11 mouse cellular contexts compared by ENCODE assay signal in the genomic region with DNA sequence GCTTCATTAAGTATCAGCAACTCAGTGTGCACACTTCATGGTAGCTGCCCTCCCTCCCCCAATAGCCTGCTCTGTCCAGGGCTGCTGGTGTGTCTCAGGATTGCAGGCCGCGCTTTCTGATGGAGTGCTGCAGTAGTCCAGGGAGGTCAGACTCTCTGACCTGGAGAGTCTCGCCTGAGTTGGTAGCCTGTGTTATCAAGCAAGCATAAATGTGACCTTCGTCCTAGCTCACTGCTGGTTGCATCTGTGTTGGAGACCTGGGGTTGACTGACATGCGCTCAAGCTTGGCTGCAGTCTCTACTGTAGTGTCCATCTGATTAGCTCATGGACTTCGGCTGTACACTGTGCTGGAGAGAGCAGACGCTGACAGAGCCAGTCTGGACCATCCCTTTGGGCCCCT. TPM values are rescaled to one million over a fixed set of nuclear protein-coding genes. Genes with fewer than 3 reads are reported as not detected.
DNase-seq lines count a peak whose midpoint lies in the region; ATAC-seq and TF ChIP-seq lines count a peak whose summit lies in the region.
"Had no signal": no experiment of that assay in that cellular context is flagged by ENCODE, and none has a peak within 500 bp of the region (broad histone marks: within the 10 kb centered on the region; RNA-seq: fewer than 3 reads in every experiment).

No protein-coding gene starts in this region.

- 75% methylated on average over 7 of the region's 7 CpGs for WGBS in lung, embryonic 14.5 days
- 62% methylated on average over 7 of the region's 7 CpGs for WGBS in intestine, embryonic 15.5 days
- WGBS in kidney, postnatal 0 days = 30% methylated on average over 7 of the region's 7 CpGs
- WGBS in small intestine, adult 2 months = 60% methylated on average over 7 of the region's 7 CpGs

- TF ChIP-seq CTCF in lung, embryonic 14.5 days (IDR thresholded peaks at IDR 0.05; ENCODE audit: low read depth) = no peak
- TF ChIP-seq CTCF in kidney, postnatal 0 days (IDR thresholded peaks at IDR 0.05; ENCODE audit: low read depth) = peak; percentile 13; the same call in 1 of the 2 replicates
- no peak for TF ChIP-seq CTCF in small intestine, adult 2 months (IDR thresholded peaks at IDR 0.05; ENCODE audit: extremely low read depth, insufficient read length, insufficient replicate concordance, low read depth, low read length)

- no peak overlapping the region for H3K27ac ChIP-seq in lung, embryonic 14.5 days (ENCODE audit: low read depth)
- H3K27ac ChIP-seq in intestine, embryonic 15.5 days = no peak overlapping the region
- H3K27ac ChIP-seq in kidney, postnatal 0 days = peak overlapping the region; percentile 31
- peak overlapping the region; percentile 10; the same call in 1 of the 2 replicates for H3K27ac ChIP-seq in small intestine, adult 2 months (ENCODE audit: insufficient read depth, low read depth, low read length)
- H3K27ac ChIP-seq: layer of hippocampus, adult 2 months; macrophage had no signal

- H3K4me1 ChIP-seq in lung, embryonic 14.5 days (ENCODE audit: insufficient read depth) = no peaks in the 10 kb centered on the region
- peaks cover 5% of the 10 kb centered on the region; the same call in 1 of the 2 replicates for H3K4me1 ChIP-seq in intestine, embryonic 15.5 days (replicated peaks)
- H3K4me1 ChIP-seq in kidney, postnatal 0 days (replicated peaks; ENCODE audit: insufficient read depth, low read length) = peaks cover 6% of the 10 kb centered on the region; the same call in 1 of the 2 replicates
- peaks cover 6% of the 10 kb centered on the region for H3K4me1 ChIP-seq in small intestine, adult 2 months (ENCODE audit: control insufficient read depth, insufficient read depth, insufficient read length, low read length)

- H3K4me2 ChIP-seq in lung, embryonic 14.5 days = no peak overlapping the region
- H3K4me2 ChIP-seq in intestine, embryonic 15.5 days (replicated peaks) = no peak overlapping the region
- no peak overlapping the region for H3K4me2 ChIP-seq in kidney, postnatal 0 days (ENCODE audit: low read length)

- 0 out of 2 replicates have a peak, but pooled peaks have one; percentile 21 for ATAC-seq in lung, embryonic 14.5 days (ENCODE audit: insufficient read depth)
- ATAC-seq in intestine, embryonic 15.5 days = peak; percentile 78
- ATAC-seq in kidney, postnatal 0 days (replicated peaks; ENCODE audit: low FRiP score, low read depth) = peak; percentile 87

- H3K9me3 ChIP-seq in lung, embryonic 14.5 days (ENCODE audit: low read depth, low read length) = no peaks in the 10 kb centered on the region
- H3K9me3 ChIP-seq in intestine, embryonic 15.5 days = no peaks in the 10 kb centered on the region
- no peaks in the 10 kb centered on the region for H3K9me3 ChIP-seq in kidney, postnatal 0 days (replicated peaks; ENCODE audit: low read length)

- no peak overlapping the region for H3K9ac ChIP-seq in lung, embryonic 14.5 days
- no peak overlapping the region for H3K9ac ChIP-seq in intestine, embryonic 15.5 days
- H3K9ac ChIP-seq in kidney, postnatal 0 days (ENCODE audit: low read depth, low read length) = no peak overlapping the region

- no peak for DNase-seq in lung, embryonic 14.5 days
- DNase-seq in lung, postnatal 10 days = no peak
- peak; percentile 75 for DNase-seq in kidney, postnatal 0 days (ENCODE audit: low spot score)
- no peak for DNase-seq in cerebellum, adult 8-10 months
- no peak for DNase-seq in thymus, postnatal 25 days
- DNase-seq: gastrocnemius, postnatal 36 days; right cerebral cortex, postnatal 14 days had no signal

- no peak for TF ChIP-seq POLR2A in small intestine, adult 2 months (IDR thresholded peaks at IDR 0.05; ENCODE audit: low read depth, low read length)

- no peak overlapping the region for H3K4me3 ChIP-seq in lung, embryonic 14.5 days (ENCODE audit: low read depth, low read length)
- H3K4me3 ChIP-seq in intestine, embryonic 15.5 days (replicated peaks) = no peak overlapping the region
- no peak overlapping the region for H3K4me3 ChIP-seq in kidney, postnatal 0 days (replicated peaks; ENCODE audit: low read depth, low read length)
- no peak overlapping the region for H3K4me3 ChIP-seq in small intestine, adult 2 months (ENCODE audit: low read depth, low read length)
- H3K4me3 ChIP-seq: layer of hippocampus, adult 2 months had no signal

- H3K27me3 ChIP-seq in lung, embryonic 14.5 days (ENCODE audit: insufficient read depth, low read length) = no peaks in the 10 kb centered on the region
- no peaks in the 10 kb centered on the region for H3K27me3 ChIP-seq in intestine, embryonic 15.5 days (replicated peaks)
- H3K27me3 ChIP-seq in kidney, postnatal 0 days (ENCODE audit: insufficient read depth, low read length) = no peaks in the 10 kb centered on the region
- no peaks in the 10 kb centered on the region for H3K27me3 ChIP-seq in small intestine, adult 2 months (ENCODE audit: control insufficient read depth, insufficient read depth, low read length)

- H3K36me3 ChIP-seq in lung, embryonic 14.5 days (ENCODE audit: insufficient read depth) = peaks cover 27% of the 10 kb centered on the region; the same call in 1 of the 2 replicates
- 0 out of 2 replicates have a peak, but pooled peaks cover 5% of the 10 kb centered on the region for H3K36me3 ChIP-seq in intestine, embryonic 15.5 days
- H3K36me3 ChIP-seq in kidney, postnatal 0 days (ENCODE audit: insufficient read depth, low read length) = peaks cover 13% of the 10 kb centered on the region
- H3K36me3 ChIP-seq in small intestine, adult 2 months (ENCODE audit: control insufficient read depth, insufficient read depth, low read length) = peaks cover 14% of the 10 kb centered on the region

RNA-seq across cellular contexts. Expression of a gene that starts 43.8 kb away (rescaled TPM):
- 26.5 and 28.6 TPM in 2 replicates for polyA plus RNA-seq in lung, embryonic 14.5 days (2014; fragmentation: Nextera tagmentation; extraction: Ambion mirVana)
- polyA plus RNA-seq in intestine, embryonic 15.5 days (2015; fragmentation: Nextera tagmentation; extraction: Ambion mirVana) = 23.9 and 25.0 TPM in 2 replicates
- 23.5 and 26.3 TPM in 2 replicates for polyA plus RNA-seq in kidney, postnatal 0 days (2015; fragmentation: Nextera tagmentation; extraction: Ambion mirVana)
- polyA plus RNA-seq in small intestine, adult 2 months (2012; rRNA removed) = 0.75 and 0.95 TPM in 2 replicates

RNA-seq across cellular contexts. Expression of a gene that starts 49.7 kb away (rescaled TPM):
- polyA plus RNA-seq in lung, embryonic 14.5 days (2014; fragmentation: Nextera tagmentation; extraction: Ambion mirVana) = 23.6 and 24.9 TPM in 2 replicates
- 30.0 and 31.1 TPM in 2 replicates for polyA plus RNA-seq in intestine, embryonic 15.5 days (2015; fragmentation: Nextera tagmentation; extraction: Ambion mirVana)
- 30.7 and 32.3 TPM in 2 replicates for polyA plus RNA-seq in kidney, postnatal 0 days (2015; fragmentation: Nextera tagmentation; extraction: Ambion mirVana)
- polyA plus RNA-seq in small intestine, adult 2 months (2012; rRNA removed) = 14.8 and 30.5 TPM in 2 replicates

Comparison
In these comparisons a context has a peak if more than half of its experiments do, and no peak if none do; other contexts are left out.
1. ATAC-seq: peak in every context shown above with its lines; median percentile 87 in kidney, postnatal 0 days; 78 in intestine, embryonic 15.5 days; 21 in lung, embryonic 14.5 days.
2. H3K27ac ChIP-seq: peak in kidney, postnatal 0 days (single experiment) and small intestine, adult 2 months (single experiment); none in lung, embryonic 14.5 days (single experiment) and intestine, embryonic 15.5 days (single experiment).
3. RNA of a gene that starts 43.8 kb away (polyA plus RNA-seq): 26.5 to 28.6 TPM in lung, embryonic 14.5 days, 23.9 to 25.0 TPM in intestine, embryonic 15.5 days and 23.5 to 26.3 TPM in kidney, postnatal 0 days; 0.75 to 0.95 TPM in small intestine, adult 2 months; every median in the first group is over 10 times any median in the second.